Mouse (Mus musculus) kidney, postnatal 0 days (tissue): ENCODE data around the gene Cage1. TPM values are rescaled to one million over a fixed set of nuclear protein-coding genes. Genes with fewer than 3 reads are reported as not detected.
A peak's percentile ranks its signal among the peaks of the same experiment; 100 is the strongest.

Source experiments
- ATAC-seq: fragments of 200-750 bp; cut with Nextera tagmentation; replicated peaks from 2 replicates; pipeline ENCODE4 v1.8.0; 2017; ENCODE audit warnings: low read depth, moderate number of reproducible peaks, moderate TSS enrichment, moderate library complexity; ENCODE audit not compliant: low FRiP score
- DNase-seq: peaks from one replicate; pipeline ENCODE4 v3.0.0-alpha.2; 2016; ENCODE audit warnings: low spot score
- H3K27ac ChIP-seq: fragments of 300-500 bp; sonication (generic); 2 replicates; pipeline ENCODE4 v1.5.1; 2014; ENCODE audit warnings: mild to moderate bottlenecking
- H3K27me3 ChIP-seq: fragments of 300-500 bp; sonication (generic); 2 replicates; pipeline ENCODE4 v1.6.1; 2014; ENCODE audit warnings: low read length, mixed read lengths; ENCODE audit not compliant: insufficient read depth
- H3K36me3 ChIP-seq: fragments of 300-500 bp; sonication (generic); 2 replicates; pipeline ENCODE4 v1.6.1; 2014; ENCODE audit warnings: low read length, mixed read lengths; ENCODE audit not compliant: insufficient read depth
- H3K4me1 ChIP-seq: fragments of 300-500 bp; sonication (generic); replicated peaks from 2 replicates; pipeline ENCODE4 v1.6.1; 2014; ENCODE audit warnings: antibody characterized with exemption, low read length, mixed read lengths; ENCODE audit not compliant: insufficient read depth
- H3K4me2 ChIP-seq: fragments of 300-500 bp; sonication (generic); 2 replicates; pipeline ENCODE4 v1.6.1; 2014; ENCODE audit warnings: mild to moderate bottlenecking, low read length, moderate library complexity, mixed read lengths
- H3K4me3 ChIP-seq: fragments of 300-500 bp; sonication (generic); replicated peaks from 2 replicates; pipeline ENCODE4 v1.5.1; 2014; ENCODE audit warnings: low read depth, low read length
- H3K9ac ChIP-seq: fragments of 300-500 bp; sonication (generic); 2 replicates; pipeline ENCODE4 v1.6.1; 2014; ENCODE audit warnings: low read depth, low read length
- H3K9me3 ChIP-seq: fragments of 300-500 bp; sonication (generic); replicated peaks from 2 replicates; pipeline ENCODE4 v1.6.1; 2016; ENCODE audit warnings: low read length, inconsistent platforms, mixed read lengths
- CTCF ChIP-seq: IDR thresholded peaks from 2 replicates; pipeline ENCODE4 v1.5.1; 2016; ENCODE audit warnings: antibody characterized with exemption, low read depth, mild to moderate bottlenecking, moderate library complexity
- WGBS: fragments of 180-500 bp; shearing (Covaris S2); extraction: QIAGEN DNeasy Blood & Tissue Kit; methylation state at CpG from one replicate; pipeline ENCODE4 v1.1.7; 2014; 5-methylcytosine and 5-hydroxymethylcytosine counted together
- polyA plus RNA-seq: library from polyadenylated mRNA; unstranded; fragments of >200 nt; fragmentation: Nextera tagmentation; extraction: Ambion mirVana; gene quantifications from 2 replicates; pipeline ENCODE4 v1.2.1, GENCODE M21; 2015

Cage1 gene
- polyA plus RNA-seq, 1 experiment from 2014 or later: 2.0 TPM

DNA sequence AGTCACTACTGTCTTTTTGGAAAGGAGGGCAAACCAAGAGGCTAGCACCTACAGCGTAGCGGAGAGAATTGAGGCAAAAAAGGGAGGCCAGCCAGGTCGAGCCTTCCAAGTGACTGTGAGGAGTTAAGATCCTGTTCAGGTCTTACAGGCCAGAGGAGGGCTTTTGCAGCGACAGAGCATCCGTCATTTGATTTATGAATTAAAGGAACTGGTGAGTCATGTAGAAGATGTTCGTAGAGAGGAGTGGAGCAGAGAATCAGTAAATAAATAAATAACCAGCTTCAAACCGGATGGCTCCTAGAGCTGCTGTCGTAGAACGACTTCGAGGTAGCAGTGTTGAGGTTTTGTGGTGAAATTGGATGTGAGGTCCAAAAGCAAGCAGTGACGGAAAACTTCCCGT lies 942 bp upstream of the Cage1 start:
- WGBS: 26% methylated on average over 12 of the region's 12 CpGs
- peaks cover 16% of the 10 kb centered on the region for H3K36me3 ChIP-seq
- H3K4me2 ChIP-seq: peak overlapping the region; percentile 89
- peak overlapping the region; percentile 84 for H3K27ac ChIP-seq
- DNase-seq (peak; percentile 61), ATAC-seq (0 out of 2 replicates have a peak, but pooled peaks have one; percentile 31)
- no peaks in the 10 kb centered on the region for H3K9me3 ChIP-seq
- TF ChIP-seq CTCF: no peak
- peaks cover 12% of the 10 kb centered on the region; the same call in 1 of the 2 replicates for H3K4me1 ChIP-seq
- H3K4me3 ChIP-seq: peak overlapping the region; percentile 69
- H3K9ac ChIP-seq: peak overlapping the region; percentile 74
- no peaks in the 10 kb centered on the region for H3K27me3 ChIP-seq

- H3K27me3 ChIP-seq: no peaks in the 10 kb centered on the region
- 11% methylated on average over 36 of the region's 37 CpGs for WGBS
- DNase-seq: no peak
- H3K9ac ChIP-seq: peak within 1 kb of the TSS; percentile 74
- ATAC-seq: peak; percentile 52; the same call in 1 of the 2 replicates
- 0 out of 2 replicates have a peak, but pooled peaks cover 6% of the 10 kb centered on the region for H3K36me3 ChIP-seq
- H3K27ac ChIP-seq: peak within 1 kb of the TSS; percentile 84
- peak within 1 kb of the TSS; percentile 69 for H3K4me3 ChIP-seq
- H3K9me3 ChIP-seq: no peaks in the 10 kb centered on the region
- H3K4me1 ChIP-seq: peaks cover 12% of the 10 kb centered on the region; the same call in 1 of the 2 replicates
- TF ChIP-seq CTCF: no peak
- peak within 1 kb of the TSS; percentile 89 for H3K4me2 ChIP-seq
These were observed 376 bp downstream of the Cage1 start, which contains the start of gene Riok1 for GRCm38 (mm10) chr13:38036343-38037043. Gene Riok1, plus strand, starts transcription at chr13:38036995.

DNA sequence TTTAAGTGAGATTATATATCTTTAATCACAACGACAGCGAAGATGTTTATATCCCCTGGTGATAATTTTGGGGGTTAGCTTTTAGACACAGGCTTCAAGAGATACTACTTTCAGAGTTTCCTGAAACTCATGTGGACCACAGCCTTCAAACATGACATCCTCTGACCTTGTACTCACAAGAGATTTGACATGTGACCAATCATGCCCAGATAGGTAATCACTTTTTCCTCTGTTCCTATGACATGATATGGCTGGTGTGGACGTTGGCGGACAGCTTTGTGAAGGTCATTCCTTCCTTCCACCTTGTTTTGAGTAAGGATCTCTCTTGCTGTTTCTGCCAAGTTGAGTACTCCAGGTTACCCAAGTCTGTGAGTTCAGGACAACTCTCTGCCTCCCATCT lies 8.5 kb downstream of the Cage1 start:
- 82% methylated on average over 4 of the region's 4 CpGs for WGBS
- no peak for TF ChIP-seq CTCF

GRCm38 (mm10) chr13:38027618-38028248 lies 9.1 kb downstream of the Cage1 start:
- Histone ChIP-seq H3K9ac (no peak overlapping the region), H3K9me3 (no peaks in the 10 kb centered on the region), H3K4me2 (no peak overlapping the region), H3K27ac (no peak overlapping the region), H3K4me3 (no peak overlapping the region), H3K36me3 (no peaks in the 10 kb centered on the region), H3K27me3 (no peaks in the 10 kb centered on the region), H3K4me1 (no peaks in the 10 kb centered on the region)
- TF ChIP-seq CTCF: no peak
- 61% methylated on average over 6 of the region's 6 CpGs for WGBS
- ATAC-seq (no peak), DNase-seq (no peak)

More for the DNA sequence above, 8.5 kb downstream of the Cage1 start:
- Histone ChIP-seq H3K4me1 (no peaks in the 10 kb centered on the region), H3K36me3 (no peaks in the 10 kb centered on the region), H3K4me3 (no peak overlapping the region), H3K9ac (no peak overlapping the region), H3K27me3 (no peaks in the 10 kb centered on the region), H3K4me2 (no peak overlapping the region), H3K27ac (no peak overlapping the region), H3K9me3 (no peaks in the 10 kb centered on the region)
- no peak for DNase-seq
- ATAC-seq: no peak

GRCm38 (mm10) chr13:38025874-38026273 lies 11.0 kb downstream of the Cage1 start:
- Histone ChIP-seq H3K9me3 (no peaks in the 10 kb centered on the region), H3K36me3 (no peaks in the 10 kb centered on the region), H3K9ac (no peak overlapping the region), H3K4me3 (no peak overlapping the region), H3K4me2 (no peak overlapping the region), H3K27ac (no peak overlapping the region), H3K4me1 (no peaks in the 10 kb centered on the region), H3K27me3 (no peaks in the 10 kb centered on the region)
- TF ChIP-seq CTCF: peak; percentile 18; the same call in 1 of the 2 replicates
- WGBS: 45% methylated on average over 4 of the region's 4 CpGs
- DNase-seq (no peak), ATAC-seq (no peak)

GRCm38 (mm10) chr13:38018791-38019190 lies 18.1 kb downstream of the Cage1 start:
- ATAC-seq (no peak), DNase-seq (no peak)
- H3K27me3 ChIP-seq: no peaks in the 10 kb centered on the region
- no peaks in the 10 kb centered on the region for H3K36me3 ChIP-seq
- H3K4me3 ChIP-seq: no peak overlapping the region
- no peak for TF ChIP-seq CTCF
- H3K4me1 ChIP-seq: no peaks in the 10 kb centered on the region
- H3K9me3 ChIP-seq: no peaks in the 10 kb centered on the region
- no peak overlapping the region for H3K4me2 ChIP-seq
- 71% methylated on average over 3 of the region's 3 CpGs for WGBS
- no peak overlapping the region for H3K27ac ChIP-seq
- H3K9ac ChIP-seq: no peak overlapping the region
